Mouse (Mus musculus) neural tube, embryonic 14.5 days (tissue): ENCODE results near the gene Csnk1e. TPM values are rescaled to one million over a fixed set of nuclear protein-coding genes. Genes with fewer than 3 reads are reported as not detected.
A peak's percentile ranks its signal among the peaks of the same experiment; 100 is the strongest.

Experiments used
- ATAC-seq: fragments of 200-750 bp; cut with Nextera tagmentation; 2 replicates; pipeline ENCODE4 v1.8.0; 2017; ENCODE audit warnings: low read depth, mild to moderate bottlenecking, moderate TSS enrichment, moderate library complexity
- H3K27ac ChIP-seq: fragments of 300-500 bp; sonication (generic); 2 replicates; pipeline ENCODE4 v1.5.1; 2014; ENCODE audit warnings: low read depth, mild to moderate bottlenecking, control low read depth, low read length, moderate library complexity, mixed read lengths
- H3K27me3 ChIP-seq: fragments of 300-500 bp; sonication (generic); 2 replicates; pipeline ENCODE4 v1.6.1; 2014; ENCODE audit warnings: low read length; ENCODE audit not compliant: control insufficient read depth, insufficient read depth
- H3K36me3 ChIP-seq: fragments of 300-500 bp; sonication (generic); 2 replicates; pipeline ENCODE4 v1.6.1; 2014; ENCODE audit warnings: low read length, mixed read lengths; ENCODE audit not compliant: control insufficient read depth, insufficient read depth
- H3K4me1 ChIP-seq: fragments of 300-500 bp; sonication (generic); 2 replicates; pipeline ENCODE4 v1.6.1; 2014; ENCODE audit warnings: low read length; ENCODE audit not compliant: control insufficient read depth, insufficient read depth
- H3K4me2 ChIP-seq: fragments of 300-500 bp; sonication (generic); 2 replicates; pipeline ENCODE4 v1.6.1; 2014; ENCODE audit warnings: mild to moderate bottlenecking, low read depth, low read length, control low read depth
- H3K4me3 ChIP-seq: fragments of 300-500 bp; sonication (generic); 2 replicates; pipeline ENCODE4 v1.5.1; 2014; ENCODE audit warnings: low read depth, low read length, control low read depth, mixed read lengths
- H3K9ac ChIP-seq: fragments of 300-500 bp; sonication (generic); replicated peaks from 2 replicates; pipeline ENCODE4 v1.6.1; 2014; ENCODE audit warnings: low read depth, mild to moderate bottlenecking, control low read depth, low read length, mixed read lengths
- H3K9me3 ChIP-seq: fragments of 300-500 bp; sonication (generic); 2 replicates; pipeline ENCODE4 v1.6.1; 2016; ENCODE audit warnings: low read length; ENCODE audit not compliant: control insufficient read depth
- WGBS: fragments of 180-500 bp; shearing (Covaris S2); extraction: QIAGEN DNeasy Blood & Tissue Kit; methylation state at CpG from one replicate; pipeline ENCODE4 v1.1.7; 2014; 5-methylcytosine and 5-hydroxymethylcytosine counted together
- polyA plus RNA-seq: library from polyadenylated mRNA; unstranded; fragments of >200 nt; fragmentation: Nextera tagmentation; extraction: Ambion mirVana; gene quantifications from 2 replicates; pipeline ENCODE4 v1.2.1, GENCODE M21; 2014

Gene Csnk1e
- polyA plus RNA-seq, 1 experiment from 2014 or later, result 202 TPM

DNA sequence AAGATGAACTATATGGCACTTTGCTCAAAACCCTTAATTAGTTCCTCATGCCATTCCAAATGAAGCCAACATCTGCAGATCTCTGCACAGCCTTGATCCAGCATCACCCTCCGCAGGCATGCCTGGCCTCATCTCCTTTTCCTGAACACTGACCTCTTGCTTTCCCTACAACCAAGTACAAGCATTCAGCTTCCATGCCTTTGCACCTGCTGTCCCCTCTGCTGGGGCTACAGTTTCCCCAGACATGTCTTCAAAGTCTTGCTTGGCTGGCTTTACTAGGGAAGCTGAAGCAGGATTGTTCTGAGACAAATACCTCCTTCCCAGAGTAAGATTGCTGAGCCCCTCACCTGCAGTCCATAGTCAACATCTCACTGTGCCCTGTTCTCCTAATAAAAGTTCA lies 51.1 kb downstream of the Csnk1e start:
- H3K4me3 ChIP-seq, result no peak overlapping the region
- H3K36me3 ChIP-seq, result no peaks in the 10 kb centered on the region
- no peaks in the 10 kb centered on the region for H3K9me3 ChIP-seq
- H3K4me2 ChIP-seq, result peak overlapping the region; percentile 86; the same call in 1 of the 2 replicates
- H3K9ac ChIP-seq, result no peak overlapping the region
- H3K4me1 ChIP-seq, result peaks cover 35% of the 10 kb centered on the region
- 50% methylated on average over 1 of the region's 1 CpGs for WGBS
- H3K27me3 ChIP-seq, result no peaks in the 10 kb centered on the region
- ATAC-seq, result no peak
- H3K27ac ChIP-seq, result no peak overlapping the region

- 0 out of 2 replicates have a peak overlapping the region, but pooled peaks have one; percentile 72 for H3K27ac ChIP-seq
- peak overlapping the region; percentile 86 for H3K4me2 ChIP-seq
- no peaks in the 10 kb centered on the region for H3K27me3 ChIP-seq
- H3K9me3 ChIP-seq, result no peaks in the 10 kb centered on the region
- H3K36me3 ChIP-seq, result no peaks in the 10 kb centered on the region
- H3K4me3 ChIP-seq, result peak overlapping the region; percentile 98
- ATAC-seq, result no peak; the same call in 1 of the 2 replicates
- peaks cover 35% of the 10 kb centered on the region for H3K4me1 ChIP-seq
- WGBS, result 22% methylated on average over 9 of the region's 9 CpGs
- peak overlapping the region; percentile 95 for H3K9ac ChIP-seq
Observed at GRCm38 (mm10) chr15:79403763-79404210, 51.6 kb downstream of the Csnk1e start.

DNA sequence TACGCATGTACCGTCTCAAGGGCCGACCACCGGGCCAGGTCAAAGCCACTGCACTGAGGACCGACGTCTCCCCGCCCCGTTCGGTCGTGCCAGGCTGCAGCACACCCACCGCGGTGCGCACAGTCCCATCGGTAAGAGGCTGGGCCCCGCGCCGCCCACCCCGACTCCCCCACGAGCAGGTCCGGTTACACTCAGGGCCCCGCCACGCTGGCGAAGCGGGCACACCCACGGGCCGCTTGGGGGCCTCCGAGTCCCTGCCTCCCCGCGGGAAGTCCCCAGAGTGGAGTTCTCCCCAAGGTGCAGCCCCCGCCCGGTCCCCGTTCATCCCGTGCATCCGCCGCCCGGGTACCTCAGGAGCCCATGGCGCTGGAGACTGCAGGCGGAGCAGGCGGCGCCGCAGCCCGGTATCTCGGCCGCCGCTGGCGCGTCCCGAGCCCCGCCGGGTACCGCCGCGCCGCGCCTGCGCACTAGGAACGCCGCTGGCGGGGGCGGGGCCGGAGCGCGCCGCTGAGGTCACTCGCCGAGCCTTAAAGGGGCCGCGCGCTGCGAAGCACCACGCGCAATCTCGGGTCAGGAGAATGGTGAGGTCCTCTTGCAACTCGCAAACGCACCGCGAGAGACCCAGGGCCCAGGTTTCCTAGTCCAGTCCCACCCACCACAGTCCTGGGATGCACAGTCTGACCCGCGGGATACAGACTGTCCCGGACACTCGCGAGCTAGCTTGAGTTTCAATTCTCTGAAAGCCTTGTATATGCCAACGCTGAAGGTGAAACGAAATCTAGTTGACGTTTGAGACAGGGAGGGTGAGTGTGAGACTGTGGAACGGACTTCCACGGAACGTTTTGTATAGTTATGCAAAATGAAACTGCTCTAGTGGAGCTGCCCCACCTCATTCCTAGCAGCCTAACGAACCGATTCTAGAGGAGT lies 52.3 kb downstream of the Csnk1e start, which contains the start of gene Tmem184b:
Gene Tmem184b, minus strand, starts transcription at position 734 of the 927 bp plus-strand sequence.
- ATAC-seq, result peak; percentile 87
- WGBS, result under 1% methylated on average over 89 of the region's 90 CpGs
- no peaks in the 10 kb centered on the region for H3K36me3 ChIP-seq
- H3K4me3 ChIP-seq, result peak within 1 kb of the TSS; percentile 98
- peak within 1 kb of the TSS; percentile 72 for H3K27ac ChIP-seq
- peak within 1 kb of the TSS; percentile 95 for H3K9ac ChIP-seq
- H3K4me2 ChIP-seq, result peak within 1 kb of the TSS; percentile 86
- H3K4me1 ChIP-seq, result peaks cover 37% of the 10 kb centered on the region
- no peaks in the 10 kb centered on the region for H3K27me3 ChIP-seq
- H3K9me3 ChIP-seq, result no peaks in the 10 kb centered on the region

GRCm38 (mm10) chr15:79402176-79402575 lies 53.2 kb downstream of the Csnk1e start:
- no peaks in the 10 kb centered on the region for H3K27me3 ChIP-seq
- H3K4me2 ChIP-seq, result peak overlapping the region; percentile 86
- H3K27ac ChIP-seq, result no peak overlapping the region
- H3K9ac ChIP-seq, result peak overlapping the region; percentile 95
- WGBS, result 25% methylated on average over 5 of the region's 5 CpGs
- H3K36me3 ChIP-seq, result no peaks in the 10 kb centered on the region
- peak; percentile 3; the same call in 1 of the 2 replicates for ATAC-seq
- H3K4me3 ChIP-seq, result peak overlapping the region; percentile 98
- H3K9me3 ChIP-seq, result no peaks in the 10 kb centered on the region
- H3K4me1 ChIP-seq, result peaks cover 37% of the 10 kb centered on the region

DNA sequence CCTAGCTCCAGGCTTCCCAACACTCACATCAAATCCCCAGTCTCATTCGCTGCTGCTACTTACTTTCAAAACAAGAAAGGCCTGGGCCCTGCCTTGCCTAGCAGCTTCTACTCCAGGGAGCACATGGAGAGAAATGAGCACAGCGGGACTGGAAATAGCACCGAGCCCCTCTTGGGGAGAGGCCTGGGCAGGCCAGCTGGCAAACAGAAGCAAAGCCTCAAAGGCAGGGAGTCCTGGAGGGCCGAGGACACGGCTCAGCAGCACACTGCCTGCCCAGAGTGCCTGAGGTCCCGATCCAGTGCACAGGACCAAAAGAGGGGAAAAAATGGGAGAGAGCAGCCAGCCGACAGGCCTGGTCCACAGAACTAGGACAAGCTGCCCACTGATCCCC lies 54.4 kb downstream of the Csnk1e start:
- no peak for ATAC-seq
- Histone ChIP-seq H3K27ac (no peak overlapping the region), H3K9ac (0 out of 2 replicates have a peak overlapping the region, but pooled peaks have one; percentile 5), H3K4me1 (peaks cover 37% of the 10 kb centered on the region), H3K36me3 (no peaks in the 10 kb centered on the region), H3K4me2 (peak overlapping the region; percentile 86; the same call in 1 of the 2 replicates), H3K4me3 (no peak overlapping the region), H3K9me3 (no peaks in the 10 kb centered on the region), H3K27me3 (no peaks in the 10 kb centered on the region)
- WGBS, result 51% methylated on average over 6 of the region's 7 CpGs

GRCm38 (mm10) chr15:79400134-79400974 lies 55.0 kb downstream of the Csnk1e start:
- no peaks in the 10 kb centered on the region for H3K36me3 ChIP-seq
- peaks cover 37% of the 10 kb centered on the region for H3K4me1 ChIP-seq
- H3K27me3 ChIP-seq, result no peaks in the 10 kb centered on the region
- 0 out of 2 replicates have a peak overlapping the region, but pooled peaks have one; percentile 5 for H3K9ac ChIP-seq
- 84% methylated on average over 6 of the region's 6 CpGs for WGBS
- no peak overlapping the region for H3K27ac ChIP-seq
- no peak for ATAC-seq
- H3K4me3 ChIP-seq, result no peak overlapping the region
- H3K4me2 ChIP-seq, result peak overlapping the region; percentile 86; the same call in 1 of the 2 replicates
- no peaks in the 10 kb centered on the region for H3K9me3 ChIP-seq

DNA sequence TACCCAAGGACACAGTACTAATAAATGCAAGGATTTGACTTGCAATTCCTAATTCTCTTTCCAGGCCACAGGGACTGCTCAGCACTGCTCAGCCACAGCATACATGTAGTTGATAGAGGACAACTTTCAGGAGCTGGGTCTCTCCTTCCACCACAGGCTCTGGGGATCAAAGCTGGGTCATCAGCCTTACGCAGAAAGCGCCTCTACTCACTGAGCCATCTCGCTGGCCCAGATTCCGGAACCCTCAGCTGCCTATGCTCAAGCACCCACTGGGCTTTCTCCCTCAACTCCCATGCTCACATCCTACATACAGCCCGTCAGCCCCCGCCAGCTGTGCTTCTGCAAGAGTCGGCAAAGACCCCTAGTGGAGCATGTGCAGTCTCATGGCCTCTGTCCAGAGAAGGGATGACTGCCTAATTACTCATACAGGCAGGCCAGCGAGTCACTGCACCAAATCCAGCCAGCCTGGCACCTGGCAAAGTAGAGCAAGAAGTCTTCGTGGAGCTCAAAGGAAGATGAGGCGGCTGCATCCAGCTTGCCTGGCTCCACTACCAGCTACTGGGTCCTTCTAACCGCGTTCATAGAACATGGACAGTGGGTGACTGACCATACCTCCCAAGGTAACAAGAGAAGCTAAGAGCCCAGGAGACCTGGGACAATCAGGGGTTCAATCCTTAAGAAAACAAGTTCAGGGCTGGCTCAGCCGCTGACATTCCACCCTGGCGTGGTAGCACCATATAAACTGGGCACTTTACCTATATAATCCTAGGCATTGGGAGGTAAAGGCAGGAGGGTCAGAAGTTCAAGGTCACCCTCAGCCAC lies 55.9 kb downstream of the Csnk1e start:
- H3K27me3 ChIP-seq, result no peaks in the 10 kb centered on the region
- no peak for ATAC-seq
- H3K4me3 ChIP-seq, result no peak overlapping the region
- no peaks in the 10 kb centered on the region for H3K36me3 ChIP-seq
- no peaks in the 10 kb centered on the region for H3K9me3 ChIP-seq
- H3K27ac ChIP-seq, result no peak overlapping the region
- 78% methylated on average over 14 of the region's 14 CpGs for WGBS
- no peak overlapping the region; the same call in 1 of the 2 replicates for H3K9ac ChIP-seq
- no peak overlapping the region for H3K4me2 ChIP-seq
- peaks cover 37% of the 10 kb centered on the region for H3K4me1 ChIP-seq

- no peak for ATAC-seq
- Histone ChIP-seq H3K9ac (no peak overlapping the region), H3K4me1 (peaks cover 29% of the 10 kb centered on the region), H3K27me3 (no peaks in the 10 kb centered on the region), H3K9me3 (no peaks in the 10 kb centered on the region), H3K36me3 (no peaks in the 10 kb centered on the region), H3K27ac (no peak overlapping the region), H3K4me2 (no peak overlapping the region), H3K4me3 (no peak overlapping the region)
- WGBS, result 84% methylated on average over 11 of the region's 11 CpGs
Observed at GRCm38 (mm10) chr15:79396736-79397135, 58.6 kb downstream of the Csnk1e start.
